Mouse (Mus musculus): Measurements from ENCODE around the gene Arl2. TPM values are rescaled to one million over a fixed set of nuclear protein-coding genes. Genes with fewer than 3 reads are reported as not detected.
"Not testable (repeated sequence)": the region's sequence is repeated elsewhere in the genome, so short reads cannot be mapped to it uniquely, and the experiment has no call there.

Arl2 gene
- polyA plus RNA-seq, 1 experiment from 2014 or later, result 47.7 TPM

DNA sequence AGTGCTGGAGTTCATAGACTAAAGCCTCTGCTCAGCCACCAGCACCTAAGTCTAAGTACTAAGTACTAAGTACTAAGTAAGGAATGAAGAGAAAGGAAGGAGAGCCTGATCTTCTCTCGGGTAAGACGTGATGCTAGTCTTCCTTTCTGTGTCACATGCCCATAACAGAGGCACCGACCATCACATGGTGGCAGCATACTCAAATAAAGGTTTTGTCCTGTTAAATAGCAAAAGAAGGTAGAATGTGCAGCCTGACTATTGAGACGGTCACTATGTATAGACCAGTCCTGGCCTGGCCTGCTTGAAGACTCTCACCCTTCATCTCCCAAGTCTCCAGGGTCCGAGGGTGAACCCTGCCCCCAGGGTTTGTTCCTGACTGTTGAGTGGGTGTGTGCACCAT lies 3.5 kb upstream of the Arl2 start:
- ATAC-seq, result no peak
- Histone ChIP-seq H3K4me1 (peaks cover 13% of the 10 kb centered on the region), H3K36me3 (no peaks in the 10 kb centered on the region), H3K9me3 (replicated peaks) (no peaks in the 10 kb centered on the region), H3K4me3 (no peak overlapping the region), H3K27ac (no peak overlapping the region), H3K9ac (no peak overlapping the region), H3K4me2 (no peak overlapping the region), H3K27me3 (replicated peaks) (peaks cover 8% of the 10 kb centered on the region)
- 62% methylated on average over 5 of the region's 5 CpGs for WGBS (ENCODE audit: insufficient replicate concordance)

DNA sequence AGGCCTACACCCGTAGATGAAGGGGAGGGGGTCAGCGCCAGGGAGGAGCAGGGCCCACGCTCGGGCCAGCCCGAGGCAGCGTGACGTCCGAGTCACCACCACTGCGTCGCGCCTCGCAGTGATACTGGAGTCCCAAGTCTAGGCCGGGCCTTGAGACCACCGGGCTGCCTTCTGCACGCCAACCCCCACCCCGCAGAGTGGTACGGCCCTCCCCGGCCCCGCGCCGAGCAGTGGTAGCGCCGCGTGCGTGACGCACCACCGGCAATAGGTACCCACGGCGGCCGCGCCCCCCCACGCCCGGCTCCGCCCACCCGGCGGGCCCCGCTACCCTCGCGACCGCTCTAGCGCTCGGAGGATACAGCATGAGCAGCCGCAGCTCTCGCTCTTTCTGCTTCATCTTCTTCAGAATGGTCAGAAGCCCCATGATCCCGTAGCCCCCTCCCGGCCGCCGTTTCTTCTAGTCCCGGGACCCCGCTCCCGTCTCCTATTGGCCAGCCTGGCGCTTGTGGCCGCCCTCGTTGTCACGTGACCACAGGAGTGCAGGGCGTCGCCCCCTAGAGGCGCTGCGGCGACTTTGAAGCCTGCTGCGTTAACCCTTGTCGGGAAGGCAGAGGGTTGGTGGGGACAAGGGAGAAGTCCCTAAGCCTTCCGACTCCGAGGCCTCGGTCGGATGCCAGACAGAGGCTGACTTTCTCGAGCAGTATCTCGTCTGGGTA lies 512 bp downstream of the Arl2 start, which contains the start of gene Batf2:
TSS of gene Batf2 (plus strand) at position 306 of the 716 bp plus-strand sequence.
- Histone ChIP-seq H3K27me3 (replicated peaks) (peaks cover 6% of the 10 kb centered on the region; the same call in 1 of the 2 replicates), H3K4me3 (peak within 1 kb of the TSS; percentile 75), H3K9me3 (replicated peaks) (no peaks in the 10 kb centered on the region), H3K27ac (peak within 1 kb of the TSS; percentile 97), H3K9ac (peak within 1 kb of the TSS; percentile 85), H3K4me2 (peak within 1 kb of the TSS; percentile 95), H3K36me3 (peaks cover 23% of the 10 kb centered on the region), H3K4me1 (peaks cover 30% of the 10 kb centered on the region)
- 2% methylated on average over 67 of the region's 68 CpGs for WGBS (ENCODE audit: insufficient replicate concordance)
- ATAC-seq, result peak; percentile 90

DNA sequence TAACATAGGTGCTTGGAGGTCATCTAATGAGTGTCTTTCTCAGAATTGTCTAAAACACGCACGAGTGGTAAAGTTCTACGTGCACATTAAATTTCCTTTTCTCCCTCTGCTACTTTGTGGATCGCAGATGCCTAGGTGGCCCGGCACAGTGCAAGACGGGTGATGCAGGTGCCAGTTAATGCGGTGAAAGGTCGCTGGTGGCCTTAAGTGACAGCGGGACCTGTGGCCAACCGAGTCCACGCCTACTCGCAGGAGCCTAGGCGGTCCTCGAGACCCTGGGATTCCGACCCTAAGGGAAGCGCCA lies 1.0 kb downstream of the Arl2 start:
- H3K9me3 ChIP-seq (replicated peaks), result no peaks in the 10 kb centered on the region
- H3K36me3 ChIP-seq, result peaks cover 28% of the 10 kb centered on the region
- H3K4me2 ChIP-seq, result peak overlapping the region; percentile 95
- peak overlapping the region; percentile 97 for H3K27ac ChIP-seq
- WGBS (ENCODE audit: insufficient replicate concordance), result 7% methylated on average over 16 of the region's 16 CpGs
- H3K9ac ChIP-seq, result peak overlapping the region; percentile 85
- peaks cover 30% of the 10 kb centered on the region for H3K4me1 ChIP-seq
- H3K27me3 ChIP-seq (replicated peaks), result peaks cover 6% of the 10 kb centered on the region; the same call in 1 of the 2 replicates
- peak overlapping the region; percentile 75 for H3K4me3 ChIP-seq
- ATAC-seq, result no peak

DNA sequence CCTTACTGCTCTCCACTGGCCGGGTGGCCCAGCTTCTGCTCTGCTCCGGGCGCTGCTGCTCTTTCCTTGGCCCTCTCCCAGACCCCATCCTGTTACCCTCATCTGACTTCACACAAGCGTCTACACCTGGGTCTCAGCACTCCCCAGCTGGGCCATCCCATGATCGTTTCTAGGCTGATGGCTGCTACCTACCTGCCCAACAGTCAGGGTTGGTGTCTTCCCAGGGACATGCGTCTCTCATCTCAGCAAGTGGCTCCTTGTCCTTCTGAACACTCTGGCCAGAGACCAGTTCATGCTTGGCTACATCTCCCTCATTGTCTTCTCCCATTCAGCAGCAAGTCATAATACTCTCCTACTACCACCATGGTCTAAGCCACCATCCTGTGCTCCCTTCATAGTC lies 1.6 kb downstream of the Arl2 start:
- H3K9me3 ChIP-seq (replicated peaks), result no peaks in the 10 kb centered on the region
- peak overlapping the region; percentile 95 for H3K4me2 ChIP-seq
- no peaks in the 10 kb centered on the region; the same call in 1 of the 2 replicates for H3K27me3 ChIP-seq (replicated peaks)
- H3K4me3 ChIP-seq, result peak overlapping the region; percentile 75
- WGBS (ENCODE audit: insufficient replicate concordance), result 87% methylated on average over 6 of the region's 6 CpGs
- no peak for ATAC-seq
- H3K27ac ChIP-seq, result peak overlapping the region; percentile 97
- peaks cover 33% of the 10 kb centered on the region for H3K4me1 ChIP-seq
- H3K9ac ChIP-seq, result peak overlapping the region; percentile 85
- peaks cover 34% of the 10 kb centered on the region for H3K36me3 ChIP-seq

DNA sequence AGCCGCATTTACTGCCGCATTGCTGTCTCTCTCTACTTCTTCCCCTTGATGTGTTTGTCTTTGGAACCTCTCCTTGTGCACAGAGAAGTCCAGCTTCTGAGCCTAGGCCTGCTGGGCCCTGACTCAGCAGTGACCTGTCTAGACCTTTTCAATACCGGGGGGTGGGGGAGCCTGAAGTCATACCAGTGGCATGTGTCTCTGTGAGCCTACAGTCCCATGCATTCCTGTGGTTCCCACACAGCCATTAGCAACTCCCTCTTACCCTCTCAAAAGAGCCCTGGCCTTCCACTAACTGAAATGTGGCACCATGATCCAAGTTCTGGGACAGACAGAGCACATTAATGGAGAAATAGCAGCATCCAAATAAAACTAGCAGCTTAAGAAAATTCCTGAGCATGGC lies 5.0 kb downstream of the Arl2 start:
- peak overlapping the region; percentile 24; the same call in 1 of the 2 replicates for H3K27ac ChIP-seq
- peaks cover 57% of the 10 kb centered on the region for H3K4me1 ChIP-seq
- H3K36me3 ChIP-seq, result peaks cover 40% of the 10 kb centered on the region
- H3K27me3 ChIP-seq (replicated peaks), result no peaks in the 10 kb centered on the region
- H3K9me3 ChIP-seq (replicated peaks), result no peaks in the 10 kb centered on the region
- no peak overlapping the region for H3K9ac ChIP-seq
- no peak overlapping the region for H3K4me3 ChIP-seq
- WGBS (ENCODE audit: insufficient replicate concordance), result 84% methylated on average over 3 of the region's 3 CpGs
- no peak overlapping the region for H3K4me2 ChIP-seq
- no peak for ATAC-seq

DNA sequence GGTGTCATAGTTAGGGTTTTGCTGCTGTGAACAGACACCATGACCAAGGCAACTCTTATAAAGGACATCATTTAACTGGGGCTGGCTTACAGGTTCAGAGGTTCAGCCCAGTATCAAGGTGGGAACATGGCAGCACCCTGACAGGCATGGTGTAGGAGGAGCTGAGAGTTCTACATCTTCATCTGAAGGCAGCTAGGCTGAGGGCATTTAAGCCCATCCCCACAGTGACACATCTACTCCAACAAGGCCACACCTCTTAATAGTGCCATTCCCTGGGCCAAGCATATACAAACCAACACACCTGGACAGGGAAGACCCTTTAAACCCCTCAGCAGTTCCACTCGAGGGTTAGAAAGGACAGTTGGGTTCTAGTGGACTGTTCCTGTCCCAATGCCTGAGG lies 8.2 kb downstream of the Arl2 start:
- H3K9me3 ChIP-seq (replicated peaks); H3K27me3 ChIP-seq (replicated peaks): not testable (repeated sequence)
- Histone ChIP-seq H3K4me2 (peak overlapping the region; percentile 65), H3K4me1 (peaks cover 67% of the 10 kb centered on the region), H3K36me3 (peaks cover 36% of the 10 kb centered on the region), H3K9ac (peak overlapping the region; percentile 53), H3K4me3 (peak overlapping the region; percentile 38), H3K27ac (peak overlapping the region; percentile 93)
- WGBS (ENCODE audit: insufficient replicate concordance), result 37% methylated on average over 1 of the region's 1 CpGs
- peak; percentile 51 for ATAC-seq

DNA sequence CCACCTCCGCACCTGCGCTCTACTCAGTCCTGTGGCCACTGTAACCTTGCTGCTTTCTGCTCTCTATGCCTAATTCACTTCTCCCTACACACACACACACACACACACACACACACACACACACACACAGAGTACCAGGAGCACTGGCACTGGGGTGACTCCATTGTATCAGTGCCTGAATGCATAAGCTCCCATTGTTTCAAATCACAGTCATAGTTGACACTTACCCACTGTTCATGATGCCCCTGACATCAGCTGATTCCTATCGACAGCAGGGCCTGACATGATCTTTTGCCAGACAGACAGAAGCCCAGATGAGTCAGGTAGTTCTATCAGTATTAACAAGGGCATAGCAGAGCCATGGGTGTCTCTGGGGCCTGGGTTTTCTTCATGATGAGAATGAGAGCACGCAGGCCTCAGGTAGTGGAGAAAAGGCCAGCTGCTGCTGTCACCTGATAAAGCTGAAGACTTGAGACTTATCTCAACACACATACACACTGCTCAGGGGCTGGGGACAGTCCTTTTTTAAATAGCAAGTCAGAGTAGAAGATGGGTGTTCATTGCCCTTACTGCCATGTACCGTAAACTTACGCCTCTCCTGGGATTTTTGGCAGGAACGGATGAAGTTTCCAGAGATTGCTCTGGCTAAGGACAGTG lies 9.0 kb downstream of the Arl2 start:
- Histone ChIP-seq H3K9ac (peak overlapping the region; percentile 53), H3K4me3 (peak overlapping the region; percentile 38), H3K27ac (peak overlapping the region; percentile 93), H3K27me3 (replicated peaks) (no peaks in the 10 kb centered on the region), H3K36me3 (peaks cover 32% of the 10 kb centered on the region), H3K4me2 (peak overlapping the region; percentile 65), H3K4me1 (peaks cover 67% of the 10 kb centered on the region), H3K9me3 (replicated peaks) (no peaks in the 10 kb centered on the region)
- ATAC-seq, result peak; percentile 86
- 56% methylated on average over 7 of the region's 7 CpGs for WGBS (ENCODE audit: insufficient replicate concordance)

DNA sequence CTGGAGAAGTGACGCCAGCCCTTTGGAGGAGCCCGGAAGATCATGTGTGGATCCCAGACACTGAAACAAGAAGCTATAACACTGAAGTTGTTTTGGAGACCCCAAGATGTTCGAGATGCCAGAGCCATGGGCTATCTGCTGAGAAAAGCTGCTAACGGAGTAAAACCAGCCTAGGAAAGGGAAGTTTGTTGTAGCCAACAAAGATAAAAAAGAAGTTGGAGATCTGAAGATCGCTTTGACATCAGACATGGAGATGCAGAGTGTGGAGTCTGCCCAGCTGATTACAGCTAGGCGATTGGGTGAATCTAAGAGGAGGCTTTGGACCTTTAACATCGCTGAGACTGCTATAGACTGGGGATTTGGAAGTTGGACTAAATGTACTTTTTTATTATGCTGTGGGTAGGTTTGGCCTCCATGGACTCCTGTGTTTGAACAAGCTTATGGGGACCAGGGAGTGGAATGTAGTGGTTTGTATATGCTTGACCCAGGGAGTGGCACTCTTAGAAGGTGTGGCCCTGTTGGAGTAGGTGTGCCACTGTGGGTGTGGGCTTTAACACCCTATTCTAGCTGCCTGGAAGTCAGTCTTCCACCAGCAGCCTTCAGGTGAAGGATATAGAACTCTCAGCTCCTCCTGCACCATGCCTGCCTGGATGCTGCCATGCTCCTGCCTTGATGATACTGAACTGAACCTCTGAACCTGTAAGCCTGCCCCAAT lies 10.8 kb downstream of the Arl2 start:
- Histone ChIP-seq H3K9ac (peak overlapping the region; percentile 53; the same call in 1 of the 2 replicates), H3K4me1 (peaks cover 79% of the 10 kb centered on the region), H3K4me3 (peak overlapping the region; percentile 38), H3K4me2 (peak overlapping the region; percentile 65), H3K27ac (peak overlapping the region; percentile 93), H3K36me3 (peaks cover 18% of the 10 kb centered on the region)
- not testable (repeated sequence) for ATAC-seq; H3K9me3 ChIP-seq (replicated peaks); H3K27me3 ChIP-seq (replicated peaks)
- 56% methylated on average over 7 of the region's 7 CpGs for WGBS (ENCODE audit: insufficient replicate concordance)

DNA sequence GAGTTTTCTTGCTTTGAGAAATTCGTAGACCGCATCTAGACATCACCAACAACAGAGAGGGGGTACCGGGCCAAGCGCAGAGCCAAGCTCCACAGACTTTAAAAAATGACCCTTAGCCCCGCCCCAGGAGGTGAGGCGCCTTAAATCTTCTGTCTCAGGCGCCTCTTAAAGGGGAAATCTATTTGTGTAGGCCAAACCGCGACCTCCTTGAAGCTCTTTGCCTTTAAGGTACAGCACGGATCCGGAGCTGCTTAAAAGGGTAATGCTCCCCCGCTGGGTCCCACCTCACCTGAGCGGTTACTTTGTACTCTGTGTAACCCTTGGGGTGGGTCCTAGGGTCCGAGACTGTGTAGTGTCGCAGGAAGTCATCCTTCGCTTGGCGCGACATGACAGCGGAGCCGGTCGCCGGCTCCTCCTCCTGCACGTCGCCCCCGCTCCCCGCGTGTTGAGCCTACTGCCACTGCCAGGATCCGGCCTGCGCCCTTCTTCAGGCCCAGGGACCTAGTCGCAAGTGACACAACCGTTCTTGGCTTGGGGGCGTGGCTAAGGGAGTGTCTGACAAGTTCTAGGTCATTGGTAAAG lies 13.5 kb downstream of the Arl2 start, which contains the start of gene Snx15:
TSS of gene Snx15 (minus strand) at position 545 of the 582 bp plus-strand sequence.
- H3K9ac ChIP-seq, result peak within 1 kb of the TSS; percentile 81
- H3K9me3 ChIP-seq (replicated peaks), result no peaks in the 10 kb centered on the region
- under 1% methylated on average over 32 of the region's 32 CpGs for WGBS (ENCODE audit: insufficient replicate concordance)
- H3K27me3 ChIP-seq (replicated peaks), result no peaks in the 10 kb centered on the region
- H3K36me3 ChIP-seq, result peaks cover 16% of the 10 kb centered on the region
- H3K4me1 ChIP-seq, result peaks cover 62% of the 10 kb centered on the region
- ATAC-seq, result peak; percentile 83
- H3K4me2 ChIP-seq, result peak within 1 kb of the TSS; percentile 80
- H3K27ac ChIP-seq, result peak within 1 kb of the TSS; percentile 99
- H3K4me3 ChIP-seq, result peak within 1 kb of the TSS; percentile 68

DNA sequence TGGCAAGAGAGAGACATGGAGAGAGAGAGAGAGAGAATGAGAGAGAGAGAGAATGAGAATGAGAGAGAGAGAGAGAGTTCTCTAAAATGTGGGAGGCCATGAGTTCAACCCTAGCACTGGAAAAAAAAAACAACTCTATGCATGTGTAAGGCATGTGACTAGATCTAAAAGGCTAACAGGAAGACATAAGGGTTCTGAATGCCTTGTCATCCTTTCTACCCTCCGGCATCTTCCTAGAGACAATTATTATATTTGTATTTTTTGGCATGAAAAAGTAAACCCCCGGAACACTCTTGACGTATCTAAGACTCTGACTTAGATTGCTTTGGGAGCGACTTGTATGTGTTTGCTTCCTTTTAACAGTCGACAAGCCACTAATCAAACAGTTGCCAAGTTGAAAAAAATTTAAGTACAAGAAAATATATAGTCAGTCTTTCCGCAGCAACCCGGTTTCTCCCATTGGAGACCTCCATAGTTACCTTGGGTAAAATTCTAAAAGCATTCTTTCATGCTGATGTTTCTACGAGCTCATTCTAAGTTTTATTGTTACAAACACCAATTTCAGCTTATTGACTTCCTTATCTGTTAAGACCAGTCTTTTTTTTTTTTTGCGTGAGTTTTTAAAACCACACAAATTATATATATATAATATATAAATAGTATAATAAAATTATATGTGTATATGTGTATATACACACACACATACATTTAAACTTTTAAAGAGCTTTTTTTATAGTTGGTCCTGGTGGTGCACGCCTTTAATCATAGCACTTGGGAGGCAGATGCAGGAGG lies 14.4 kb downstream of the Arl2 start:
- Histone ChIP-seq H3K4me3 (peak overlapping the region; percentile 68), H3K4me1 (peaks cover 56% of the 10 kb centered on the region), H3K36me3 (peaks cover 19% of the 10 kb centered on the region), H3K4me2 (peak overlapping the region; percentile 80), H3K27ac (peak overlapping the region; percentile 99), H3K9me3 (replicated peaks) (no peaks in the 10 kb centered on the region), H3K9ac (peak overlapping the region; percentile 81), H3K27me3 (replicated peaks) (no peaks in the 10 kb centered on the region)
- WGBS (ENCODE audit: insufficient replicate concordance), result 57% methylated on average over 10 of the region's 10 CpGs
- ATAC-seq, result no peak

DNA sequence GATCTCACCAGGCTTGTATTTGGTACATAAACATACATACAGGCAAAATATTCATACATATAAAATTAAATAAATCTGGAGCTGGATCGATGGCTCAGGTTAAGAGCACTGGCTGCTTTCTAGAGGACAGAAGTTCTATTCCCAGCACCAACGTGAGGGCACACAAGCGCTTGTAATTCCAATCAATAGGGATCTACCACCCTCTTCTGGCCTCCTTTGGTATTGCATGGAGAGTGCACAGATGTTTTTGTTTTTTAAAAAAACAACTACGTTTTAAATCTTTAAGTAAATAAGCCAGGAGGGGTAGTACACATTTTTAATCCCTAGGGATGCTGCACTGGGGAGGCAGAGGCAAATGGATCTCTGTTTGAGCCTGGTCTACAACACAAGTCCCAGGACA lies 15.1 kb downstream of the Arl2 start:
- Histone ChIP-seq H3K27ac (peak overlapping the region; percentile 99), H3K27me3 (replicated peaks) (no peaks in the 10 kb centered on the region), H3K4me2 (peak overlapping the region; percentile 80), H3K4me3 (peak overlapping the region; percentile 68), H3K36me3 (peaks cover 26% of the 10 kb centered on the region), H3K4me1 (peaks cover 53% of the 10 kb centered on the region), H3K9ac (peak overlapping the region; percentile 81), H3K9me3 (replicated peaks) (no peaks in the 10 kb centered on the region)
- no peak for ATAC-seq
- WGBS (ENCODE audit: insufficient replicate concordance), result 16% methylated on average over 4 of the region's 4 CpGs
